Mouse (Mus musculus) small intestine, adult 2 months (tissue): ENCODE data around the gene Wdr61. TPM values are rescaled to one million over a fixed set of nuclear protein-coding genes. Genes with fewer than 3 reads are reported as not detected.

Experiments used
- H3K27ac ChIP-seq: fragments of 200-500 bp; 2 replicates; pipeline ENCODE4 v1.5.1; 2012; ENCODE audit warnings: low read depth, low read length, control low read depth, inconsistent platforms; ENCODE audit not compliant: insufficient read depth
- H3K27me3 ChIP-seq: fragments of 200-500 bp; 2 replicates; pipeline ENCODE4 v1.6.1; 2012; ENCODE audit warnings: mild to moderate bottlenecking, moderate library complexity, low read length, inconsistent platforms; ENCODE audit not compliant: control insufficient read depth, insufficient read depth
- H3K36me3 ChIP-seq: fragments of 200-500 bp; 2 replicates; pipeline ENCODE4 v1.6.1; 2012; ENCODE audit warnings: mild to moderate bottlenecking, low read length, control low read depth, inconsistent platforms; ENCODE audit not compliant: control insufficient read depth, insufficient read depth
- H3K4me1 ChIP-seq: fragments of 200-500 bp; 2 replicates; pipeline ENCODE4 v1.6.1; 2012; ENCODE audit warnings: low read length, inconsistent platforms, mixed read lengths; ENCODE audit not compliant: control insufficient read depth, insufficient read depth, insufficient read length
- H3K4me3 ChIP-seq: fragments of 200-500 bp; 2 replicates; pipeline ENCODE4 v1.5.1; 2012; ENCODE audit warnings: low read depth, mild to moderate bottlenecking, control low read depth, inconsistent platforms, low read length, moderate library complexity
- CTCF ChIP-seq: fragments of 200-500 bp; IDR thresholded peaks from 2 replicates; pipeline ENCODE4 v1.5.1; 2012; ENCODE audit warnings: low read depth, mild to moderate bottlenecking, control low read depth, inconsistent platforms, low read length, moderate library complexity, mixed read lengths; ENCODE audit not compliant: insufficient replicate concordance, insufficient read length; ENCODE audit errors: extremely low read depth
- POLR2A ChIP-seq: fragments of 200-500 bp; IDR thresholded peaks from 2 replicates; pipeline ENCODE4 v1.6.1; 2012; ENCODE audit warnings: low read depth, mild to moderate bottlenecking, control low read depth, inconsistent platforms, low read length, moderate library complexity
- WGBS: fragments of 180-500 bp; shearing (Covaris S2); methylation state at CpG from one replicate; pipeline ENCODE4 v1.1.7; 2018; 5-methylcytosine and 5-hydroxymethylcytosine counted together
- polyA plus RNA-seq: library from polyadenylated mRNA; depleted of rRNA; stranded (reverse); fragments of >200 nt; gene quantifications from 2 replicates; pipeline ENCODE4 v1.2.3, GENCODE M21; 2012; rRNA removed

Gene Wdr61
- polyA plus RNA-seq: 7.8 and 11.9 TPM in 2 replicates

DNA sequence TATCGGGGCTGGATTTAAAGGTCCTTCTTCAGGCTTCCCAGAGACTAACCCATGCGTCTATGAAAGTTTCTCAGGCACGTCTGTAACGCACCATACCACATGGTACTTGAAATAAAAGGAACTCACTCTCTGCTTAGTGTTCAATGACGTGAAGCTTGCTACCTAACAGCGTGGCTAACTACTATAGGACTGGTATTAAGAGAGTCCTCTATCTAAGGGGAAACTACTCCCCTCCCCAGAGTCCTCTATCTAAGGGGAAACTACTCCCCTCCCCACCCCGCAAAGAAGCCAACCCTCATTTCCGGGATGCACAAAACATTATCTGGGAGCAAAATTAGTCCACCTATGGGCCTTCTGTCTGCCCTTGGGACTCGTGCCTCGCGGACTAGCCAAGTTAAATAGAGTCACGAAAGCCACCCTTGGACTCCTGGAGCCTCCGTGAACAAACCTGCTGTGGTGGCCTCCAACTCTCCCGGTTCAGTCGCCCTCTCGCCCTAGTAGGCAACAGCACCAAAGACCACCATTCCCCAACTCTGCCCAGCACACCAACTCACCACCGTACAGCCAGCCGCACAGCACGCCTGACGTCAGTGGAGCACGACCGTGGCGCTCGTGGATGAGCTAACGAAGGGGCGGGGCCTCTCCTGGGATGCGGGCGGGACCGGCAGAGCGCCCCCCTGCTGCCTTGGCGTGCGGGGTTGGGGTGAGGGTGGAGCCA, at the start of gene Wdr61:
TSS of gene Wdr61 (minus strand) at position 599 of the 718 bp plus-strand sequence.
- Histone ChIP-seq H3K27me3 (no peaks in the 10 kb centered on the region), H3K27ac (0 out of 2 replicates have a peak within 1 kb of the TSS, but pooled peaks have one; percentile 54), H3K36me3 (peaks cover 4% of the 10 kb centered on the region), H3K4me3 (peak within 1 kb of the TSS; percentile 99), H3K4me1 (no peaks in the 10 kb centered on the region; the same call in 1 of the 2 replicates)
- WGBS: 1% methylated on average over 32 of the region's 32 CpGs
- TF ChIP-seq POLR2A: peak; percentile 56; the same call in 1 of the 2 replicates
- 0 out of 2 replicates have a peak, but pooled peaks have one; percentile 38 for TF ChIP-seq CTCF

DNA sequence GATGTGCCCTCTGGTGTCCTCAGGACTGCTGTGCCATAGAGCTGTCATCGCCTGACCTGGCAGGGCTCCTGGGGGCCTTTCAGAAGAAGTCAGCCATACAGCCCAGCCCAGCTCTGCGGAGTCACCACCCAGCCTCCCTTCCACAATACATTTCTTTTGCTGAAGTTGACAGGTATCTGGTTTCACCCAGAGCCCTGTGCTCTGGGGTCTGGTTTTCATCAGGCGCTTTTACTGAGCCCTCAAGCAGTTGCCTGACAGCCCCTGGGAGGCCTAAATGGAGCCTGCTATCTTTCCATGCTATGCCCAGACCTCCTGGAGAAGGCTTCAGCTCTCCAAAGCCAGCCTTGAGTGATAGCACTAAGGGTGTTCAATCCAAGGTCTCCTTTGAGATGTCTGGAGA, 49.7 kb upstream of the Wdr61 start:
- whole genome bisulfite sequencing: 82% methylated on average over 3 of the region's 3 CpGs
- Histone ChIP-seq H3K27me3 (no peaks in the 10 kb centered on the region), H3K27ac (no peak overlapping the region), H3K4me3 (no peak overlapping the region), H3K4me1 (no peaks in the 10 kb centered on the region), H3K36me3 (no peaks in the 10 kb centered on the region)
- TF ChIP-seq CTCF (no peak), POLR2A (no peak)

DNA sequence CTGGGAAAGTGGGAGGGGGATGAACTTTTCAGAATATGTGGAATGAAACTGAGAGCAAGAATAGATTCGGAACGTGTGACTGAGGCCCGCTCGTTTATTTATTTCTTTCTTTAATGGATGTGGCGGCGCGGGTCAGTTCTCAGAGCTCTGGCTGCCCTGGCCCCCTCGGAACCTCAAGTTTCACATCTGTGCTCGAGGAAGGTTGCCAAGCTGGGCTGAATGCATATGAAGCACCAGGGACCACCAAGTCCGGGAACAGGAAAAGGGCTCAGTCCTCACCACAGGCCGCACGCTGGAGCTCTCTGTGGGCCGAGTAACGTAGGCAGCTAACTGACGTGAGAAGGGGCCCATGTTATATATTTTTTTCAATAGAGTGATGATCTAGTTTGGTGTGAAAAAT, 48.2 kb upstream of the Wdr61 start:
- TF ChIP-seq CTCF (no peak), POLR2A (no peak)
- Histone ChIP-seq H3K27me3 (no peaks in the 10 kb centered on the region), H3K4me1 (no peaks in the 10 kb centered on the region), H3K27ac (no peak overlapping the region), H3K4me3 (no peak overlapping the region), H3K36me3 (no peaks in the 10 kb centered on the region)
- WGBS: 79% methylated on average over 15 of the region's 15 CpGs

DNA sequence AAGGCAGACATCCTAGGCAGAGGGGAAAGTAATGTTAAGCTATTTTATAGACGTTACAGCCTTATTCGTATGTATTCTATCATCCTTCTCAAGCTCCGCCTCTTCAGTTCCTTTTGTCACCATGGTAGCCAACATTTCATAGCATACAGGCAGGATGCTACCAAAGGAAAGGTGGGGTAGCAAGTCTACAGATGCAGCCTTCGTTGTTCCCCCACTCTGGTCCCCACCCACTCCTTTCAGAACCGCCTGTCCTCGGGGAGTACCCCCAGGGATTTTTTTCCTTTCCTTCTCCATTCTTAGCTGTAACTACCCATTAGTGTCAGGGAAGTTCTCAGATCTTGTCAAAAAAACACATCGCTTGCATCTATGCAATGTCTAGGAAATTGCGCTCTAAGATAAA, 45.0 kb upstream of the Wdr61 start:
- no peak for TF ChIP-seq POLR2A
- TF ChIP-seq CTCF: no peak
- Histone ChIP-seq H3K27ac (no peak overlapping the region), H3K4me1 (peaks cover 3% of the 10 kb centered on the region; the same call in 1 of the 2 replicates), H3K27me3 (no peaks in the 10 kb centered on the region), H3K4me3 (no peak overlapping the region), H3K36me3 (no peaks in the 10 kb centered on the region)
- 83% methylated on average over 8 of the region's 8 CpGs for WGBS

DNA sequence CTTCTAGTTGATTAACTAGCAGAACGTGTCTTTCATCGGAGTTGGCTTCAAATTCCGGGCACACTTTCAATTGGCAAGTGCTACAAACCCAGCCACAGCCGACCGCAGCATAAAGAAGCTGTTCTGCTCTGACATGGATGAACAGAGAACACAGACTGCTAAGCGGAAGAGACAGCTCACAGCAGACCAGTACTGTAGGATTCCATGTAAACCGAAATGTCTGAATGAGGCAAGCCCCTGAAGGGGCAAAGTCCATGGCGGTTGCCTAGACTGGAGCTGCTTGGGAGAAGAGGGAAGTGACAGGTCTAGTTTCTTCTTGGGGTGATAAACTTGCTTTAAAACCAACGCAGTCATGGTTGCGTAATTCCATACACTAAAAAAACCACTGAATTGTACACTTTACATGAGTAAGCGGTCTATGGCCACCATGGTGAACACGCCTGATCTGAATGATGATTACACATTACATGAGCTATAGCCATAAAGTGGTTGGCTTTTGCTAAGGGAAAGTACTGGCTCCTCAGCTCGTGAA, 42.2 kb upstream of the Wdr61 start:
- TF ChIP-seq POLR2A: no peak
- no peak for TF ChIP-seq CTCF
- Histone ChIP-seq H3K27me3 (no peaks in the 10 kb centered on the region), H3K36me3 (no peaks in the 10 kb centered on the region), H3K4me3 (no peak overlapping the region), H3K4me1 (peaks cover 3% of the 10 kb centered on the region; the same call in 1 of the 2 replicates), H3K27ac (no peak overlapping the region)
- 22% methylated on average over 13 of the region's 13 CpGs for WGBS

DNA sequence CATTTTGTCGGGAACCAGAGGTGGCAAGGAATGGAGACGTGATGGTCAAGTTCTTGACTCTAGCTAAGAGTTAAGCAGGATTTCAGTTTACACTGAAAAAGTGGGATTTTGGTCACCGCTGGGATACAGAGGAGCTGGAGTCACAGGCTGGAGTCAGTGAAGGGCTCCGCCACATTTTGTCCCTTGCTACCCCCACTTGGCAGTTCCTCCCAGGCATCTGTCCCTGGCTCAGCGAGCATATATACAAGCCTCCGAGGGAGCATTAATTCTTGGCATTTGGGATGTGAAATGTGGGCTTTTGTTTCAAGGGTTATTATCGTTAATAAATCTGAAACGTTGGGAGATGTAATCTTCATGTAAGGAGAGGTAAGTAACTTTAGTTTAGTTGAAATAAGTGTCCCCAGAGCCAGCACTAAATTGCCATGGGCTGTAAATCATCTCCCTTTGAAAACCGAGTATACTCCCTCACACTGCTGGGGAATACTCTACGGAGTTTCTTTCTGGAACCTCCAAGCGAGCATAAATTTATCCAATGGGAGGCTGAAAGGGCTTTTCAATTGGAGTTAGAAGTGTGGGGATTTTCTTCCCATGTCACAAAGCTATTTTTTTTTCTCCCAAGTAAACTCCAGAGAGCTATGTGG, 35.9 kb upstream of the Wdr61 start:
- TF ChIP-seq CTCF (no peak), POLR2A (no peak)
- no peak overlapping the region for H3K4me3 ChIP-seq
- H3K36me3 ChIP-seq: no peaks in the 10 kb centered on the region
- 62% methylated on average over 11 of the region's 11 CpGs for WGBS
- H3K4me1 ChIP-seq: peaks cover 3% of the 10 kb centered on the region
- peaks cover 25% of the 10 kb centered on the region for H3K27me3 ChIP-seq
- H3K27ac ChIP-seq: no peak overlapping the region
